Mouse (Mus musculus) urinary bladder, postnatal 25 days (tissue): Measurements from ENCODE around the gene Fbxo36.

ENCODE experiments used
- DNase-seq: peaks from one replicate; pipeline ENCODE4 v3.0.0; 2022; ENCODE audit warnings: low spot score

Fbxo36 gene

GRCm38 (mm10) chr1:84947390-84947789, 107.7 kb downstream of the Fbxo36 start:
- no peak for DNase-seq
